Mouse (Mus musculus) cerebellum, adult 2 months (tissue): ENCODE results near the gene Plekhj1.

Experiments used
- CTCF ChIP-seq: fragments of 200-500 bp; IDR thresholded peaks from 2 replicates; pipeline ENCODE4 v1.5.1; 2011; ENCODE audit warnings: low read depth, mild to moderate bottlenecking, control low read depth, low read length, moderate library complexity, borderline replicate concordance; ENCODE audit not compliant: insufficient read depth
- POLR2A ChIP-seq: fragments of 200-500 bp; IDR thresholded peaks from 2 replicates; pipeline ENCODE4 v1.6.1; 2011; ENCODE audit warnings: low read length, control low read depth, borderline replicate concordance; ENCODE audit not compliant: insufficient read depth

DNA sequence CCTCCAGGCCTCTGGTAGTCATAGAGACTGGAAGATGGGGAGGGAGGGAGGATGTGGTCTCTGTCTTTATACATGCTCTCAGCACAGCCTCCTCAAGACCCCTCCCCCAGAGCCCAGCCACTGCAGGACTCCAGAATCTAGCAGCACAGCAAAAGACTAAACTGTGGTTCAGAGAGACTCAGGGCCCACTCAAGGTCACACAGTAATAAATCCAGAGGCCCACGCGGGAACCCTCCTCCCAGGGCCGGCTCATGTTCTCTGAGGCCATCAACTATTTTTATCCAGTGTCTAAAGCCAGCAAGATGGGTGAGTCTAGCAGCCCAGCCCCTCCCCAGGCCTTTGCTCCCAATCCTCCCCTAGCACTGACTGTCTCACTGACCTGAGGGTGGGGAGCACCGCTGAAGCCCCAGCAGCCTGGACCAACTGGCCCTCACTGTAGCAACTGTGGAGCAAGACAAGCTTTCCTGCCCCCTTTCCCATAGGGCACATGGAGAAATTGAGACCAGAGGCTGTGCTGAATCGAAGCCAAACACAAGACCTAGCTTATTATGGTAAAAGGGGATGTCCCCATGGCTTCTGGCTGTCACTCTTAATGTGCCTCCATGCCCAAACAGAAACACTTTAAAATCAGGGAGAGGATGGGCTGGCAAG lies 14.1 kb upstream of the Plekhj1 start:
- TF ChIP-seq POLR2A (no peak), CTCF (no peak)
